Mouse (Mus musculus) heart, embryonic 16.5 days (tissue): ENCODE measurements around the gene Prrg2. TPM values are rescaled to one million over a fixed set of nuclear protein-coding genes. Genes with fewer than 3 reads are reported as not detected.

Experiments
- ATAC-seq: fragments of 200-750 bp; cut with Nextera tagmentation; replicated peaks from 2 replicates; pipeline ENCODE4 v1.8.0; 2017; ENCODE audit warnings: moderate number of reproducible peaks; ENCODE audit not compliant: insufficient read depth, low FRiP score; ENCODE audit errors: extremely low read depth
- H3K27ac ChIP-seq: fragments of 300-500 bp; sonication (generic); 2 replicates; pipeline ENCODE4 v1.5.1; 2014; ENCODE audit warnings: mild to moderate bottlenecking, low read length, control low read depth, moderate library complexity
- H3K27me3 ChIP-seq: fragments of 300-500 bp; sonication (generic); 2 replicates; pipeline ENCODE4 v1.6.1; 2014; ENCODE audit warnings: low read length, mixed read lengths; ENCODE audit not compliant: control insufficient read depth, insufficient read depth
- H3K36me3 ChIP-seq: fragments of 300-500 bp; sonication (generic); 2 replicates; pipeline ENCODE4 v1.6.1; 2014; ENCODE audit not compliant: control insufficient read depth, insufficient read depth
- H3K4me1 ChIP-seq: fragments of 300-500 bp; sonication (generic); 2 replicates; pipeline ENCODE4 v1.6.1; 2014; ENCODE audit warnings: low read length, mixed read lengths; ENCODE audit not compliant: control insufficient read depth, insufficient read depth
- H3K4me2 ChIP-seq: fragments of 300-500 bp; sonication (generic); 2 replicates; pipeline ENCODE4 v1.6.1; 2014; ENCODE audit warnings: low read depth, mild to moderate bottlenecking, control low read depth, low read length
- H3K4me3 ChIP-seq: fragments of 300-500 bp; sonication (generic); 2 replicates; pipeline ENCODE4 v1.5.1; 2014; ENCODE audit warnings: mild to moderate bottlenecking, control low read depth, low read length
- H3K9ac ChIP-seq: fragments of 300-500 bp; sonication (generic); 2 replicates; pipeline ENCODE4 v1.6.1; 2014; ENCODE audit warnings: low read length, control low read depth
- H3K9me3 ChIP-seq: fragments of 300-500 bp; sonication (generic); replicated peaks from 2 replicates; pipeline ENCODE4 v1.6.1; 2016; ENCODE audit warnings: low read length; ENCODE audit not compliant: control insufficient read depth
- WGBS: fragments of 180-500 bp; shearing (Covaris S2); extraction: QIAGEN DNeasy Blood & Tissue Kit; methylation state at CpG from one replicate; pipeline ENCODE4 v1.1.7; 2014; 5-methylcytosine and 5-hydroxymethylcytosine counted together
- polyA plus RNA-seq: library from polyadenylated mRNA; unstranded; fragments of >200 nt; fragmentation: Nextera tagmentation; extraction: Ambion mirVana; gene quantifications from 2 replicates; pipeline ENCODE4 v1.2.1, GENCODE M21; 2015

Gene Prrg2
- polyA plus RNA-seq, 1 experiment from 2014 or later, result 12.9 TPM

- no peak overlapping the region for H3K4me2 ChIP-seq
- no peak overlapping the region for H3K4me3 ChIP-seq
- no peak overlapping the region for H3K27ac ChIP-seq
- H3K4me1 ChIP-seq, result peaks cover 11% of the 10 kb centered on the region
- H3K9me3 ChIP-seq, result no peaks in the 10 kb centered on the region
- H3K9ac ChIP-seq, result no peak overlapping the region
- no peaks in the 10 kb centered on the region for H3K27me3 ChIP-seq
- WGBS, result 63% methylated on average over 9 of the region's 9 CpGs
- ATAC-seq, result no peak
- H3K36me3 ChIP-seq, result peaks cover 4% of the 10 kb centered on the region
Measured at GRCm38 (mm10) chr7:45020225-45020624, 42.3 kb downstream of the Prrg2 start.

GRCm38 (mm10) chr7:45019031-45019571 is 43.4 kb downstream of the Prrg2 start:
- Histone ChIP-seq H3K9ac (peak overlapping the region; percentile 84), H3K9me3 (no peaks in the 10 kb centered on the region), H3K4me1 (peaks cover 19% of the 10 kb centered on the region), H3K36me3 (peaks cover 4% of the 10 kb centered on the region), H3K27ac (peak overlapping the region; percentile 99), H3K27me3 (no peaks in the 10 kb centered on the region), H3K4me3 (peak overlapping the region; percentile 72), H3K4me2 (peak overlapping the region; percentile 71)
- WGBS, result 28% methylated on average over 8 of the region's 8 CpGs
- no peak for ATAC-seq

- peak; percentile 88 for ATAC-seq
- Histone ChIP-seq H3K27me3 (no peaks in the 10 kb centered on the region), H3K9me3 (no peaks in the 10 kb centered on the region), H3K9ac (peak within 1 kb of the TSS; percentile 84), H3K4me3 (peak within 1 kb of the TSS; percentile 72), H3K36me3 (peaks cover 8% of the 10 kb centered on the region), H3K4me2 (peak within 1 kb of the TSS; percentile 75), H3K4me1 (peaks cover 19% of the 10 kb centered on the region), H3K27ac (peak within 1 kb of the TSS; percentile 99)
- under 1% methylated on average over 36 of the region's 36 CpGs for WGBS
Measured at GRCm38 (mm10) chr7:45017242-45018061, 45.0 kb downstream of the Prrg2 start, which contains the start of gene Rras. Gene Rras (plus strand): TSS chr7:45017961.

- peak overlapping the region; percentile 99 for H3K27ac ChIP-seq
- under 1% methylated on average over 4 of the region's 4 CpGs for WGBS
- H3K4me1 ChIP-seq, result peaks cover 19% of the 10 kb centered on the region
- peaks cover 15% of the 10 kb centered on the region for H3K36me3 ChIP-seq
- H3K9ac ChIP-seq, result peak overlapping the region; percentile 75
- H3K27me3 ChIP-seq, result no peaks in the 10 kb centered on the region
- no peaks in the 10 kb centered on the region for H3K9me3 ChIP-seq
- H3K4me2 ChIP-seq, result peak overlapping the region; percentile 75
- H3K4me3 ChIP-seq, result peak overlapping the region; percentile 72
- ATAC-seq, result no peak
Measured at GRCm38 (mm10) chr7:45016761-45017160, 45.7 kb downstream of the Prrg2 start.

GRCm38 (mm10) chr7:45015957-45016612 is 46.4 kb downstream of the Prrg2 start, which contains the start of gene Scaf1:
Gene Scaf1 (minus strand): TSS chr7:45016363.
- Histone ChIP-seq H3K27me3 (no peaks in the 10 kb centered on the region), H3K9ac (peak within 1 kb of the TSS; percentile 97), H3K4me3 (peak within 1 kb of the TSS; percentile 89), H3K36me3 (peaks cover 17% of the 10 kb centered on the region), H3K4me2 (peak within 1 kb of the TSS; percentile 77), H3K4me1 (peaks cover 19% of the 10 kb centered on the region), H3K9me3 (no peaks in the 10 kb centered on the region), H3K27ac (peak within 1 kb of the TSS; percentile 99)
- peak; percentile 81 for ATAC-seq
- under 1% methylated on average over 69 of the region's 69 CpGs for WGBS

- peak overlapping the region; percentile 87 for H3K27ac ChIP-seq
- peak overlapping the region; percentile 77 for H3K4me2 ChIP-seq
- H3K36me3 ChIP-seq, result peaks cover 22% of the 10 kb centered on the region
- H3K4me3 ChIP-seq, result peak overlapping the region; percentile 89
- no peaks in the 10 kb centered on the region for H3K27me3 ChIP-seq
- no peaks in the 10 kb centered on the region for H3K9me3 ChIP-seq
- WGBS, result under 1% methylated on average over 20 of the region's 20 CpGs
- H3K4me1 ChIP-seq, result peaks cover 19% of the 10 kb centered on the region
- ATAC-seq, result no peak
- peak overlapping the region; percentile 97 for H3K9ac ChIP-seq
Measured at GRCm38 (mm10) chr7:45015344-45015956, 47.0 kb downstream of the Prrg2 start.

GRCm38 (mm10) chr7:45014096-45014451 is 48.4 kb downstream of the Prrg2 start:
- 85% methylated on average over 3 of the region's 3 CpGs for WGBS
- Histone ChIP-seq H3K27me3 (no peaks in the 10 kb centered on the region), H3K27ac (no peak overlapping the region), H3K4me1 (peaks cover 16% of the 10 kb centered on the region), H3K36me3 (peaks cover 31% of the 10 kb centered on the region), H3K9me3 (no peaks in the 10 kb centered on the region), H3K4me3 (no peak overlapping the region), H3K9ac (no peak overlapping the region), H3K4me2 (no peak overlapping the region)
- ATAC-seq, result no peak

GRCm38 (mm10) chr7:45013366-45014095 is 48.9 kb downstream of the Prrg2 start:
- Histone ChIP-seq H3K27ac (no peak overlapping the region), H3K36me3 (peaks cover 35% of the 10 kb centered on the region), H3K4me1 (peaks cover 10% of the 10 kb centered on the region), H3K9me3 (no peaks in the 10 kb centered on the region), H3K9ac (no peak overlapping the region), H3K4me3 (no peak overlapping the region), H3K27me3 (no peaks in the 10 kb centered on the region), H3K4me2 (no peak overlapping the region)
- 93% methylated on average over 16 of the region's 16 CpGs for WGBS
- no peak for ATAC-seq
